Mouse (Mus musculus) lung, adult 2 months (tissue): ENCODE results near the gene Opcml.

ENCODE experiments used
- CTCF ChIP-seq: fragments of 200-500 bp; IDR thresholded peaks from 2 replicates; pipeline ENCODE4 v1.5.1; 2011; ENCODE audit warnings: mild to moderate bottlenecking, low read length, control low read depth; ENCODE audit not compliant: insufficient read depth
- POLR2A ChIP-seq: fragments of 200-500 bp; IDR thresholded peaks from 2 replicates; pipeline ENCODE4 v1.6.1; 2011; ENCODE audit warnings: low read depth, mild to moderate bottlenecking, control low read depth, low read length, borderline replicate concordance; ENCODE audit errors: extremely low read depth

- no peak for TF ChIP-seq POLR2A
- no peak for TF ChIP-seq CTCF
These were observed 831.4 kb downstream of the Opcml start for GRCm38 (mm10) chr9:28621939-28622338.
